Mouse (Mus musculus) limb, embryonic 14.5 days (tissue): ENCODE measurements around the gene Adgrl2. TPM values are rescaled to one million over a fixed set of nuclear protein-coding genes. Genes with fewer than 3 reads are reported as not detected.

Source experiments
- ATAC-seq: fragments of 200-750 bp; cut with Nextera tagmentation; 2 replicates; pipeline ENCODE4 v1.8.0; 2017; ENCODE audit warnings: low read depth, moderate number of reproducible peaks, moderate TSS enrichment; ENCODE audit not compliant: low FRiP score
- DNase-seq: peaks from one replicate; pipeline ENCODE4 v3.0.0-alpha.2; 2015; ENCODE audit warnings: low spot score
- H3K27ac ChIP-seq: fragments of 300-500 bp; sonication (generic); replicated peaks from 2 replicates; pipeline ENCODE4 v1.5.1; 2014; ENCODE audit warnings: low read depth, mild to moderate bottlenecking, low read length, moderate library complexity, mixed read lengths
- H3K27me3 ChIP-seq: fragments of 300-500 bp; sonication (generic); 2 replicates; pipeline ENCODE4 v1.6.1; 2014; ENCODE audit warnings: low read length, mixed read lengths; ENCODE audit not compliant: control insufficient read depth, insufficient read depth
- H3K36me3 ChIP-seq: fragments of 300-500 bp; sonication (generic); 2 replicates; pipeline ENCODE4 v1.6.1; 2014; ENCODE audit warnings: mild to moderate bottlenecking, low read length, moderate library complexity, mixed read lengths; ENCODE audit not compliant: control insufficient read depth, insufficient read depth
- H3K4me1 ChIP-seq: fragments of 300-500 bp; sonication (generic); 2 replicates; pipeline ENCODE4 v1.6.1; 2014; ENCODE audit warnings: antibody characterized with exemption, low read length, mixed read lengths; ENCODE audit not compliant: control insufficient read depth, insufficient read depth
- H3K4me2 ChIP-seq: fragments of 300-500 bp; sonication (generic); replicated peaks from 2 replicates; pipeline ENCODE4 v1.6.1; 2014; ENCODE audit warnings: low read depth, mild to moderate bottlenecking, low read length, moderate library complexity; ENCODE audit not compliant: severe bottlenecking
- H3K4me3 ChIP-seq: fragments of 300-500 bp; sonication (generic); replicated peaks from 2 replicates; pipeline ENCODE4 v1.5.1; 2014; ENCODE audit warnings: low read length
- H3K9ac ChIP-seq: fragments of 300-500 bp; sonication (generic); 2 replicates; pipeline ENCODE4 v1.6.1; 2014; ENCODE audit warnings: mild to moderate bottlenecking, low read depth, low read length, moderate library complexity; ENCODE audit not compliant: severe bottlenecking
- H3K9me3 ChIP-seq: fragments of 300-500 bp; sonication (generic); 2 replicates; pipeline ENCODE4 v1.6.1; 2016; ENCODE audit warnings: low read length; ENCODE audit not compliant: control insufficient read depth
- POLR2A ChIP-seq: fragments of 200-500 bp; IDR thresholded peaks from 2 replicates; pipeline ENCODE4 v1.8.0; 2012; ENCODE audit warnings: inconsistent platforms, mild to moderate bottlenecking, moderate library complexity, borderline replicate concordance; ENCODE audit not compliant: insufficient read depth, insufficient read length; ENCODE audit errors: extremely low read depth
- WGBS: fragments of 180-500 bp; shearing (Covaris S2); extraction: QIAGEN DNeasy Blood & Tissue Kit; methylation state at CpG from one replicate; pipeline ENCODE4 v1.1.7; 2014; 5-methylcytosine and 5-hydroxymethylcytosine counted together
- polyA plus RNA-seq, 2 experiments: library from polyadenylated mRNA; depleted of rRNA in 1 of 2; stranded (reverse) in 1 of 2; unstranded in 1 of 2; fragments of >200 nt; fragmentation: Nextera tagmentation in 1 of 2; extraction: Ambion mirVana in 1 of 2; gene quantifications; 2 replicates each; pipeline versions ENCODE4 v1.2.1 to v1.2.3; 2012 to 2014

Gene Adgrl2
- polyA plus RNA-seq, 2 experiments = 119 to 147 TPM

DNA sequence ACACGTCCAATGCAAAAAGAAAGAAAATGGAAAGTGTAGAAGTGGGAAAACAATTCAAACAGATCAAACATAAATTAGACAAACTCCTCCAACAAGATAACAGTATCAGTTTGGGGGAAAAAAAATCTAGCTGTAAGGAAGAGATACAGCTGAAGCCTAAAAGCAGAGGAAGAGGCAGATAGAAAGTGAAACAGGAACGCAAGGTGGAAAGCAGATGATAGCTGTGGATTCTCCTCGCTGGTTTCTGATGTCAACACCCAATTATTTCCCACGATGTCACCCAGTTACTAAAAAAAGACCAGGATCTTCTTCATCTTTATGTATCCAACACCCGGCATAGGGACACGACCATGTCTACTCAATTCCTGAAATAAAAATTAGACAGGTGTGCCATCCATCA is 220.0 kb downstream of the Adgrl2 start:
- no peak for TF ChIP-seq POLR2A
- 87% methylated on average over 6 of the region's 6 CpGs for WGBS
- H3K9ac ChIP-seq = no peak overlapping the region
- no peaks in the 10 kb centered on the region for H3K9me3 ChIP-seq
- no peaks in the 10 kb centered on the region for H3K4me1 ChIP-seq
- H3K27ac ChIP-seq = no peak overlapping the region
- ATAC-seq (no peak), DNase-seq (no peak)
- H3K4me3 ChIP-seq = no peak overlapping the region
- H3K36me3 ChIP-seq = no peaks in the 10 kb centered on the region
- no peaks in the 10 kb centered on the region for H3K27me3 ChIP-seq
- no peak overlapping the region for H3K4me2 ChIP-seq
